In genomic region chr8:82865239-82865638, GRCm38 (mm10) we compare ENCODE assay signal across 8 mouse cellular contexts. TPM values are rescaled to one million over a fixed set of nuclear protein-coding genes. Genes with fewer than 3 reads are reported as not detected.
DNase-seq lines count a peak whose midpoint lies in the region; ATAC-seq lines count a peak whose summit lies in the region.

No protein-coding gene starts in this region.

- no peaks in the 10 kb centered on the region for H3K27me3 ChIP-seq in lung, embryonic 16.5 days (ENCODE audit: control insufficient read depth, insufficient read depth, low read depth, low read length)
- H3K27me3 ChIP-seq in intestine, embryonic 14.5 days (replicated peaks; ENCODE audit: control insufficient read depth, insufficient read depth, low read length): no peaks in the 10 kb centered on the region
- H3K27me3 ChIP-seq in neural tube, embryonic 12.5 days (replicated peaks): no peaks in the 10 kb centered on the region

- no peaks in the 10 kb centered on the region for H3K36me3 ChIP-seq in lung, embryonic 16.5 days (ENCODE audit: control insufficient read depth, insufficient read depth, low read length)
- H3K36me3 ChIP-seq in intestine, embryonic 14.5 days (ENCODE audit: control insufficient read depth, insufficient read depth, low read length): no peaks in the 10 kb centered on the region
- no peaks in the 10 kb centered on the region for H3K36me3 ChIP-seq in neural tube, embryonic 12.5 days

- no peak overlapping the region for H3K27ac ChIP-seq in lung, embryonic 16.5 days (ENCODE audit: low read length)
- no peak overlapping the region for H3K27ac ChIP-seq in intestine, embryonic 14.5 days (ENCODE audit: low read depth)
- H3K27ac ChIP-seq in neural tube, embryonic 12.5 days: no peak overlapping the region

- H3K9ac ChIP-seq in lung, embryonic 16.5 days (ENCODE audit: low read length): no peak overlapping the region
- no peak overlapping the region for H3K9ac ChIP-seq in intestine, embryonic 14.5 days (ENCODE audit: low read length)
- peak overlapping the region; percentile 17; the same call in 1 of the 2 replicates for H3K9ac ChIP-seq in neural tube, embryonic 12.5 days

- peak overlapping the region; percentile 88 for H3K4me2 ChIP-seq in lung, embryonic 16.5 days (ENCODE audit: low read depth, low read length)
- H3K4me2 ChIP-seq in intestine, embryonic 14.5 days (ENCODE audit: low read length): peak overlapping the region; percentile 81
- peak overlapping the region; percentile 82 for H3K4me2 ChIP-seq in neural tube, embryonic 12.5 days (replicated peaks)

- ATAC-seq in lung, embryonic 16.5 days (ENCODE audit: low read depth): no peak
- no peak for ATAC-seq in intestine, embryonic 14.5 days (replicated peaks; ENCODE audit: low FRiP score, low TSS enrichment, low read depth)
- ATAC-seq in neural tube, embryonic 12.5 days (ENCODE audit: low FRiP score, low read depth): no peak

- no peaks in the 10 kb centered on the region for H3K9me3 ChIP-seq in lung, embryonic 16.5 days (ENCODE audit: control insufficient read depth, low read length)
- no peaks in the 10 kb centered on the region for H3K9me3 ChIP-seq in intestine, embryonic 14.5 days (ENCODE audit: control insufficient read depth, low read length)
- no peaks in the 10 kb centered on the region for H3K9me3 ChIP-seq in neural tube, embryonic 12.5 days

- peak; percentile 14 for DNase-seq in adrenal gland, adult 2 months
- DNase-seq in adrenal gland, postnatal 4 days (ENCODE audit: low spot score in 2 of 2): no peak
- DNase-seq in lung, postnatal 14 days: no peak
- no peak for DNase-seq in intestine, embryonic 14.5 days (ENCODE audit: low spot score)
- no peak for DNase-seq in testis, postnatal 14 days (ENCODE audit: low spot score)
- no peak for DNase-seq in urinary bladder, postnatal 36 days (ENCODE audit: low spot score in 2 of 2)

- H3K4me1 ChIP-seq in lung, embryonic 16.5 days (replicated peaks; ENCODE audit: control insufficient read depth, insufficient read depth, low read length): peaks cover 10% of the 10 kb centered on the region
- peaks cover 10% of the 10 kb centered on the region; the same call in 1 of the 2 replicates for H3K4me1 ChIP-seq in intestine, embryonic 14.5 days (replicated peaks; ENCODE audit: control insufficient read depth, insufficient read depth, low read length)
- H3K4me1 ChIP-seq in neural tube, embryonic 12.5 days: peaks cover 14% of the 10 kb centered on the region

- H3K4me3 ChIP-seq in lung, embryonic 16.5 days (ENCODE audit: low read length): peak overlapping the region; percentile 81
- H3K4me3 ChIP-seq in intestine, embryonic 14.5 days (ENCODE audit: low read depth, low read length): peak overlapping the region; percentile 65
- H3K4me3 ChIP-seq in neural tube, embryonic 12.5 days: peak overlapping the region; percentile 76

- 48% methylated on average over 5 of the region's 5 CpGs for WGBS in lung, embryonic 16.5 days
- 34% methylated on average over 5 of the region's 5 CpGs for WGBS in intestine, embryonic 14.5 days
- 57% methylated on average over 5 of the region's 5 CpGs for WGBS in neural tube, embryonic 12.5 days

RNA-seq across cellular contexts. Expression of gene Rnf150, which starts 2.1 kb away (rescaled TPM):
- 10 to 100 TPM; 13.5 to 14.8 TPM for total RNA-seq in adrenal gland, adult 2 months (2021)
- polyA plus RNA-seq in adrenal gland, adult 2 months (2012; rRNA removed): 2.8 and 3.4 TPM in 2 replicates
- total RNA-seq in adrenal gland, postnatal 4 days (2021): 10 to 100 TPM; 16.7 to 19.4 TPM
- polyA plus RNA-seq in lung, embryonic 16.5 days (2015; fragmentation: Nextera tagmentation; extraction: Ambion mirVana): 1.5 and 1.8 TPM in 2 replicates
- polyA plus RNA-seq in intestine, embryonic 14.5 days (2014; fragmentation: Nextera tagmentation; extraction: Ambion mirVana): 1.5 and 1.9 TPM in 2 replicates
- 2.5 and 2.8 TPM in 2 replicates for polyA plus RNA-seq in neural tube, embryonic 12.5 days (2016; fragmentation: Nextera tagmentation; extraction: Ambion mirVana)
